Mouse (Mus musculus): ENCODE measurements around the gene Ahctf1.

- no peak for TF ChIP-seq CTCF (IDR thresholded peaks at IDR 0.05; ENCODE audit: extremely low read depth, insufficient read length, insufficient replicate concordance, low read depth, low read length)
- TF ChIP-seq POLR2A (IDR thresholded peaks at IDR 0.05; ENCODE audit: low read depth, low read length), result no peak
These were observed 26.6 kb downstream of the Ahctf1 start for GRCm38 (mm10) chr1:179776831-179777230.
